Mouse (Mus musculus) erythroblast, embryonic 14.5 days (primary cell): ENCODE data around the gene Ston1.

Source experiments
- GATA1 ChIP-seq: IDR thresholded peaks from 2 replicates; pipeline ENCODE4 v1.6.1; 2012; ENCODE audit warnings: low read length, inconsistent platforms, mixed read lengths
- TAL1 ChIP-seq: IDR thresholded peaks from 3 replicates; pipeline ENCODE4 v1.6.1; 2012; ENCODE audit warnings: low read length, inconsistent platforms, mixed read lengths

DNA sequence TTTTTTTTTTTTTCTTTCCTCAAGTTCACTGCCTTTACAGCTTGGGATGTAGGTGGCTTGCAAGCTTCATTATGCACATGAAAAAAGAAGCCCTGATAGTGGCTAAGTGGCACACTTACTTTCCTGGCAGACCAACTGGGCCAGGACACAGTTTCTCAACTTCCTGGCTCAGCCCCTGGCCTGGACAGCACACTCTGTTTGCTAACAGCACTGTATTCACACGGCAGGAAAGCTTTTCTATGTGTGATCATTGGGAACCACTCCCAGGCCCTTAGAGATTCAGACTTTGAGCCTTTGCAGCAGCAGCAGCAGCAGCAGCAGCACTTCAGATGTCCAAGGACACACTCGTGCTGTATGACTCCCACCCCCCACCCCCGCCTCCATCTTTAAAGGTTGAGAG, 16.8 kb downstream of the Ston1 start:
- TF ChIP-seq GATA1: no peak
- no peak for TF ChIP-seq TAL1
